Mouse (Mus musculus) C2C12 (cell line): ENCODE measurements around the gene Lgi4.

Source experiments
- CTCF ChIP-seq: IDR thresholded peaks from one replicate; pipeline ENCODE4 v1.5.1; 2011; ENCODE audit not compliant: control insufficient read depth, insufficient read depth, insufficient read length
- MAX ChIP-seq: IDR thresholded peaks from one replicate; pipeline ENCODE4 v1.6.1; 2011; ENCODE audit warnings: mild to moderate bottlenecking, control low read depth

DNA sequence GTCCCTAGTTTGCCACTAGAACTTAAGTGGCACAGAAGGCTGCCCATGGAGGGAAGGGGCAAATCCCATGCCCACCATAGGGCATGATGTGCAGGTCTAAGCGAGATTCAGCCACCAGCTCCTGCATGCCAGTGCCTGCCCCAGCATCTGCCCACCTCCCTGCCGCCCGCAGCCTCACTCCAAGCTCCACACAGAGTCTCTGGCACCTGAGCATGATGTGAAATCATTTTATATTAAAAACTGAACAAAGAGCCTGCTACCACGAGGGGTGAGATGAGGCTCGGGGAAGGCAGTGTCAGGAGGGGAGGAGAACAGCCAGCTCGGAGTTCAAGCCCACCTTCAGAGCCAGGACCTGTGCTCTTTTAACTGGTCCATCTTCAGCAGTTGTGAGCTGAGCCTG is 11.2 kb downstream of the Lgi4 start:
- no peak for TF ChIP-seq CTCF
- TF ChIP-seq MAX, result no peak
